Mouse (Mus musculus) testis, adult 2 months (tissue): Measurements from ENCODE around the gene Golph3l.

Experiments used
- CTCF ChIP-seq: fragments of 200-500 bp; IDR thresholded peaks from 2 replicates; pipeline ENCODE4 v1.5.1; 2012; ENCODE audit warnings: low read depth, mild to moderate bottlenecking, inconsistent platforms, low read length, moderate library complexity; ENCODE audit not compliant: control insufficient read depth, insufficient read depth, insufficient replicate concordance
- POLR2A ChIP-seq: fragments of 200-500 bp; IDR thresholded peaks from 2 replicates; pipeline ENCODE4 v1.6.1; 2012; ENCODE audit warnings: low read depth, mild to moderate bottlenecking, inconsistent platforms, low read length, moderate library complexity; ENCODE audit not compliant: control insufficient read depth

DNA sequence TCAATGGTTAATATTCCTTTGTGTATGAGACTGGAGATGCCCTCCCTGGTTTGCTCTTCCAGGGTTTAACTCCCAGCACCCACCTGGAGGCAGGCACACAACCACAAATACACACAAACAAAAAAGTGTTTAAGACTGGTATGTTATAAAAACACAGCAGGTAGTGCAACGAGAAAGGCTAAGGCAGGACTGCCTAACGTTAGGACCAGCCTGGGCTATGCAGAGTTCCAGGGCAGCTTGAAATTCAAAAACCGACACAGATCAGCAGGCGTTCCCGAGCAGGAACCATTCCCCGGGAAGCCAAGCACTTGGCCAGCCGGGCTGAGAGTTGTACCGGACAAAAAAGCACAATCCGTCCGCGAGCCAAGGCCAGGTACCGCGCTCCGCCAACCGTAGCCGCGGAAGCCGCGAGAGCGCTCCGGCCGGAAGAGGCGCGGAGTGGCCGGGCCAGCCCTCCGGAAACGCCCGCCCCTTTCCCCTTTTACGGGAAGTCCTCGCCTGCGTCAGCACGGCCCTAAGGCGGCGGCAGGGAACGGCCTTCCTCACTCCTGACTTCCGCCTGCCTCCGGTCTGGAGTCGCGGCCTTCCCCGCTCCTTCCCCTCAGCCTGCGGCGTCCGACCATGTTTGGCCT lies 69.6 kb downstream of the Golph3l start, which contains the start of gene Mcl1:
- TF ChIP-seq CTCF = no peak
- TF ChIP-seq POLR2A = peak; percentile 100
